Mouse (Mus musculus): ENCODE measurements around the gene Rack1. TPM values are rescaled to one million over a fixed set of nuclear protein-coding genes. Genes with fewer than 3 reads are reported as not detected.

The Rack1 gene
- polyA plus RNA-seq, 2 experiments, result 674 to 1,100 TPM

DNA sequence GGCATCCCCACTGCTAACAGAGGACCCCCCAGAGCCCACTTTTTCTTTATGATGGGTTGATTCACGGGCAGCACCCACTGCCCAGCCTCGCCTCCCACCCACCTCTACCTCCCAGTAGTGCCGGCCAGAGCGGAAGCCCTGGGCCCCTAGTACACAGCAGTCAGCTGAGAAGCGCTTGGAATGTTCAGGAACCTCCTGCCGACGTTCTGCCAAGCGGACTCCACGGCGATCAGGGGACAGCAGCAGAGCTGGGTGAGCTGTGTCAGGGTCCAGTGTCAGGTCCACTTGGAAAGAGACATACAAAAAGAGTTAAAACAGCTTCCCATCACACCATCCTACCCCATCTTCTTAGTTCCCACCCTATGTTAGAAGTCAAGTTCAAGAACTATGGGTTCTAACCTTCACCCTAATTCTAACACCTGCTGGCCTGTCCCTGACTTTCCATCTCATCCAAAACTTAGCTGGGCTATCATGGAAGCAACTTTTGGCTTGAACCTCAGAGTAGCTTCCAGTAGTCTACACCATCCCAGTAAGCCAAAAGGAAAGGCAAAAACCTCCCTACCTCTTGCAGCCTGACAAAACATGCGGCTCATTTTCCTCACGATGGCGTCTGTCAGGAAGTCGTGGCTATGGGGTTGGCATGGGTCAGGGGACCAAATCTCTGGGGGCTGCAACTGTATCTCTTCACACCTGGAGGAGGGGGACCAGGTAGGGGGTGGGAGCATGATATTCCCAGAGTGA lies 7.6 kb downstream of the Rack1 start:
- H3K4me3 ChIP-seq (ENCODE audit: insufficient read depth in 1 of 2, low read depth in 2 of 2, low read length in 2 of 2), result no peak overlapping the region
- H3K27ac ChIP-seq, result no peak overlapping the region
- peak; percentile 24; the same call in 1 of the 2 replicates for ATAC-seq (ENCODE audit: insufficient read depth)
- peaks cover 0 to 4% of the 10 kb centered on the region in 2 experiments; a peak in 3 of 4 replicates for H3K4me1 ChIP-seq (replicated peaks; ENCODE audit: control insufficient read depth in 2 of 2, insufficient read depth in 2 of 2, low read length in 1 of 2)
- peaks cover 77% of the 10 kb centered on the region for H3K36me3 ChIP-seq (replicated peaks; ENCODE audit: control insufficient read depth, insufficient read depth, low read depth)
- H3K9me3 ChIP-seq (ENCODE audit: control insufficient read depth, low read length), result no peaks in the 10 kb centered on the region
- H3K4me2 ChIP-seq (ENCODE audit: low read depth), result no peak overlapping the region
- no peak for TF ChIP-seq EP300 (IDR thresholded peaks at IDR 0.05; ENCODE audit: low read depth)
- TF ChIP-seq CTCF (IDR thresholded peaks at IDR 0.05; ENCODE audit: low read depth), result no peak
- DNase-seq (ENCODE audit: low read depth in 3 of 3, low spot score in 3 of 3), result no peak
- 52% methylated on average over 14 of the region's 14 CpGs for WGBS (ENCODE audit: insufficient replicate concordance)
- no peaks in the 10 kb centered on the region for H3K27me3 ChIP-seq (ENCODE audit: control insufficient read depth, insufficient read depth, low read length)
- H3K9ac ChIP-seq (replicated peaks), result no peak overlapping the region; the same call in 1 of the 2 replicates

DNA sequence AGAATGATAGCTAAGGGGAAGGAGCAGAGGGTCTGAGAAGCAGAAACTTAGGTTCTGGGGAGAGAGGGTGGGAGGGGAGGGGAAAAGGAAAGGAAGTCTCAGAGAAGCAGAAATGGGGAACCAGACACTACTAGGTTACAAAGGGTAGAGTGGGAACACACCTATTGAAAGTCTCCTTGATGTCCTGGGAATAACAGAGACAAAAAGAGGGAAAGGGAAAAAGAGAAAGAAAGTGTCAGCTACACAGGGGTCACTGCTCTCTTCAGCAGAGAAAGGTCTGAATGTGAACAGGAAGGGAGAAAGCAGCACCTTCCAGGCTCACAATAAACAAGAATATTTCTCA lies 8.1 kb downstream of the Rack1 start:
- H3K36me3 ChIP-seq (replicated peaks; ENCODE audit: control insufficient read depth, insufficient read depth, low read depth), result peaks cover 71% of the 10 kb centered on the region
- no peak overlapping the region for H3K4me3 ChIP-seq (ENCODE audit: insufficient read depth in 1 of 2, low read depth in 2 of 2, low read length in 2 of 2)
- no peak for TF ChIP-seq EP300 (IDR thresholded peaks at IDR 0.05; ENCODE audit: low read depth)
- no peak for TF ChIP-seq CTCF (IDR thresholded peaks at IDR 0.05; ENCODE audit: low read depth)
- H3K4me2 ChIP-seq (ENCODE audit: low read depth), result no peak overlapping the region
- H3K27ac ChIP-seq, result no peak overlapping the region
- no peak overlapping the region; the same call in 1 of the 2 replicates for H3K9ac ChIP-seq (replicated peaks)
- no peaks in the 10 kb centered on the region for H3K27me3 ChIP-seq (ENCODE audit: control insufficient read depth, insufficient read depth, low read length)
- H3K4me1 ChIP-seq (replicated peaks; ENCODE audit: control insufficient read depth in 2 of 2, insufficient read depth in 2 of 2, low read length in 1 of 2), result peaks cover 0 to under 1% of the 10 kb centered on the region in 2 experiments; a peak in 2 of 4 replicates
- ATAC-seq (ENCODE audit: insufficient read depth) (no peak), DNase-seq (ENCODE audit: low read depth in 3 of 3, low spot score in 3 of 3) (no peak)
- no peaks in the 10 kb centered on the region for H3K9me3 ChIP-seq (ENCODE audit: control insufficient read depth, low read length)

DNA sequence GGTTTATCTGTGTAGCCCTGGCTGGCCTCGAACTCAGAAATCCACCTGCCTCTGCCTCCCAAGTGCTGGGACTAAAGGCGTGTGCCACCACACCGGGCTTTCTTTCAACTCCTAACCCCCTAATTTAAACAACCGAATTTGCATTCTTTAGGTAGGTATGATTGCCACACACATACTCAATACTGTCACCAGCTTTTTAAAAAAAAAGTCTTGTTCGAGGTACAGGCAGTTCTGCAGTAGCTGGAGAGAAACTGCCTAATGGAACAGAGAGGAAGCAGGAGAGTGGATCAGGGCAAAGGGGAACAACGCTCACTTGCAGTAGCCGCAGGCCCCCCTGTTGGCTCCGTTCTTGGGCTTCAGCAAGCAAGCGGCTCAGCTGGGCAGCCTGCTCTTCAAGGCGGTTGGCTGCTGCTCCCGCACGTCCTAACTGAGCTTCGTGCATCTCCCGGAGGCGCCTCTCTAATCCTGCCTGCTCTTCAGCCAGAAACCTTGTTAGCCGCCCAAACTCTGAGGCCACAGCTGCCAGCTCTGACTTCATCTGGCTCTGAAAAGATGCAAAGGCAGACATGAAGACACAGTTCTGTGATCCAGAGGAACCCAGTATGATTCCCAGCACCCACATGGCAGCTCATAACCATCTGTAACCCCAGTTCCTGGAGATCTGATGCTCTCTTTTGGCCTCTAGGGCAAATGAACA lies 8.8 kb downstream of the Rack1 start:
- Histone ChIP-seq H3K27ac (no peak overlapping the region), H3K36me3 (replicated peaks; ENCODE audit: control insufficient read depth, insufficient read depth, low read depth) (peaks cover 65% of the 10 kb centered on the region), H3K27me3 (ENCODE audit: control insufficient read depth, insufficient read depth, low read length) (no peaks in the 10 kb centered on the region), H3K4me1 (replicated peaks; ENCODE audit: control insufficient read depth in 2 of 2, insufficient read depth in 2 of 2, low read length in 1 of 2) (no peaks in the 10 kb centered on the region), H3K9me3 (ENCODE audit: control insufficient read depth, low read length) (no peaks in the 10 kb centered on the region), H3K4me2 (ENCODE audit: low read depth) (no peak overlapping the region), H3K9ac (replicated peaks) (no peak overlapping the region), H3K4me3 (ENCODE audit: insufficient read depth in 1 of 2, low read depth in 2 of 2, low read length in 2 of 2) (no peak overlapping the region)
- ATAC-seq (ENCODE audit: insufficient read depth), result no peak
- TF ChIP-seq CTCF (IDR thresholded peaks at IDR 0.05; ENCODE audit: low read depth) (no peak), EP300 (IDR thresholded peaks at IDR 0.05; ENCODE audit: low read depth) (no peak)
- 70% methylated on average over 16 of the region's 16 CpGs for WGBS (ENCODE audit: insufficient replicate concordance)
- DNase-seq (ENCODE audit: low read depth in 3 of 3, low spot score in 3 of 3), result no peak

DNA sequence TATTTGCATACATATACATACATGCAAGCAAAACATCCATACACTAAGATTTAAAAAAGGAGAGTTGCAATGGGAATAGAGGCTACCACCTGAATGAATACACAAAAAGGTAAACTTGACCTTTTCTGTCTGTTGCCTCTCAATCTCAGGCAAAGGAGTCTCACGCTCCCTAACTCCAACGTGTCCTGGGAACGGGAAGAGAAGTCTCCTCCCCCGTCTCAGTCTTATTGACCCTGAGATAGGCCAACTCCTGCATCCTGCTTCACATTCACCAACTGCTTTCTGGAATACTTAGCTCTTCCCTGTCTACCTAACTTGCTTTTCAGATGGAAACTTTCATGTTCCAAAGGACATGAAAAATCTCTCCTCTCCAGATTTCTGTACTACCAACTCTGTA lies 9.3 kb downstream of the Rack1 start:
- H3K4me2 ChIP-seq (ENCODE audit: low read depth), result no peak overlapping the region
- no peak overlapping the region for H3K4me3 ChIP-seq (ENCODE audit: insufficient read depth in 1 of 2, low read depth in 2 of 2, low read length in 2 of 2)
- H3K4me1 ChIP-seq (replicated peaks; ENCODE audit: control insufficient read depth in 2 of 2, insufficient read depth in 2 of 2, low read length in 1 of 2), result peaks cover 0 to 2% of the 10 kb centered on the region in 2 experiments; a peak in 3 of 4 replicates
- H3K9ac ChIP-seq (replicated peaks), result no peak overlapping the region
- no peak overlapping the region for H3K27ac ChIP-seq
- no peaks in the 10 kb centered on the region for H3K9me3 ChIP-seq (ENCODE audit: control insufficient read depth, low read length)
- WGBS (ENCODE audit: insufficient replicate concordance), result 64% methylated on average over 4 of the region's 4 CpGs
- H3K36me3 ChIP-seq (replicated peaks; ENCODE audit: control insufficient read depth, insufficient read depth, low read depth), result peaks cover 60% of the 10 kb centered on the region
- no peak for ATAC-seq (ENCODE audit: insufficient read depth)
- H3K27me3 ChIP-seq (ENCODE audit: control insufficient read depth, insufficient read depth, low read length), result no peaks in the 10 kb centered on the region
- TF ChIP-seq EP300 (IDR thresholded peaks at IDR 0.05; ENCODE audit: low read depth) (no peak), CTCF (IDR thresholded peaks at IDR 0.05; ENCODE audit: low read depth) (no peak)
- DNase-seq (ENCODE audit: low read depth in 3 of 3, low spot score in 3 of 3), result no peak

DNA sequence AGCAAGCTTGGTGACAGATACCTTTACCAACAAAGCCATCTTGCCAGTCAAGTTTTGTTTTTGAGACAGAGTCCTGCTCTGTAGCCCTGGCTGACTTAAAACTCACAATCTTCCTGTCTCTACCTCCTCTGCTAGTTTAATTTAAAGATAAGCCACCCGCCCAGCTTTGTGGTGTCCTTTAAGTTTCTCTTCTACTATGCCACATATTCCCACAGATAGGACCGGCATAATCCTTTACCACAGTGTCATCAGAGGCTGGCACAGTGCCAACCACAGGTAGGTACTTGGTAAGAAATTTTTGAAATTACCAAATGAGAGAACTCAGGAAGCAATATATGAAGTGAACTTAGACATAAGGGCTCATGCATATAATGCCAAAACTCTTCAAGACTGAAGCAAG lies 10.0 kb downstream of the Rack1 start:
- Histone ChIP-seq H3K9ac (replicated peaks) (no peak overlapping the region), H3K4me2 (ENCODE audit: low read depth) (no peak overlapping the region), H3K27ac (no peak overlapping the region), H3K9me3 (ENCODE audit: control insufficient read depth, low read length) (no peaks in the 10 kb centered on the region), H3K4me1 (replicated peaks; ENCODE audit: control insufficient read depth in 2 of 2, insufficient read depth in 2 of 2, low read length in 1 of 2) (peaks cover 0 to 2% of the 10 kb centered on the region in 2 experiments; a peak in 3 of 4 replicates), H3K4me3 (ENCODE audit: insufficient read depth in 1 of 2, low read depth in 2 of 2, low read length in 2 of 2) (no peak overlapping the region), H3K36me3 (replicated peaks; ENCODE audit: control insufficient read depth, insufficient read depth, low read depth) (peaks cover 54% of the 10 kb centered on the region), H3K27me3 (ENCODE audit: control insufficient read depth, insufficient read depth, low read length) (no peaks in the 10 kb centered on the region)
- WGBS (ENCODE audit: insufficient replicate concordance), result 32% methylated on average over 2 of the region's 2 CpGs
- DNase-seq (ENCODE audit: low read depth in 3 of 3, low spot score in 3 of 3) (no peak), ATAC-seq (ENCODE audit: insufficient read depth) (no peak)
- TF ChIP-seq CTCF (IDR thresholded peaks at IDR 0.05; ENCODE audit: low read depth) (no peak), EP300 (IDR thresholded peaks at IDR 0.05; ENCODE audit: low read depth) (no peak)

Data from liver, embryonic 14.5 days (tissue).